In genomic region chr7:63644002-63644401, GRCm38 (mm10) we compare ENCODE assay signal across 19 mouse cellular contexts.
"Had no signal": no experiment of that assay in that cellular context is flagged by ENCODE, and none has a peak within 500 bp of the region (broad histone marks: within the 10 kb centered on the region; RNA-seq: fewer than 3 reads in every experiment).

No protein-coding gene starts in this region.

- ATAC-seq: hindbrain, embryonic 16.5 days; hindbrain, postnatal 0 days; inflammation-experienced regulatory T-cells, adult 6 months; intestine, embryonic 15.5 days; intestine, embryonic 16.5 days; intestine, postnatal 0 days had no signal

- H3K27me3 ChIP-seq: heart, embryonic 12.5 days; heart, embryonic 13.5 days; heart, embryonic 15.5 days; hindbrain, embryonic 12.5 days; hindbrain, embryonic 13.5 days; hindbrain, embryonic 15.5 days; intestine, embryonic 15.5 days; kidney, embryonic 15.5 days had no signal

- H3K4me3 ChIP-seq: heart, embryonic 10.5 days; heart, embryonic 12.5 days; heart, embryonic 13.5 days; heart, embryonic 15.5 days; hindbrain, embryonic 10.5 days; hindbrain, embryonic 12.5 days; hindbrain, embryonic 13.5 days; hindbrain, embryonic 15.5 days; intestine, embryonic 15.5 days; kidney, embryonic 15.5 days; layer of hippocampus, adult 2 months; left cerebral cortex, adult 2 months had no signal

- H3K4me2 ChIP-seq: heart, embryonic 11.5 days; heart, embryonic 12.5 days; heart, embryonic 13.5 days; heart, embryonic 15.5 days; hindbrain, embryonic 12.5 days; hindbrain, embryonic 13.5 days; hindbrain, embryonic 14.5 days; hindbrain, embryonic 15.5 days; intestine, embryonic 15.5 days; kidney, embryonic 15.5 days had no signal

- H3K36me3 ChIP-seq: heart, embryonic 10.5 days; heart, embryonic 12.5 days; heart, embryonic 13.5 days; heart, embryonic 15.5 days; hindbrain, embryonic 10.5 days; hindbrain, embryonic 12.5 days; hindbrain, embryonic 13.5 days; hindbrain, embryonic 15.5 days; intestine, embryonic 15.5 days; kidney, embryonic 15.5 days had no signal
